Mouse (Mus musculus) heart, postnatal 4 days (tissue): Measurements from ENCODE around the gene Adcy5. TPM values are rescaled to one million over a fixed set of nuclear protein-coding genes. Genes with fewer than 3 reads are reported as not detected.
A peak's percentile ranks its signal among the peaks of the same experiment; 100 is the strongest.

ENCODE experiments used
- DNase-seq: peaks from one replicate; pipeline ENCODE4 v3.0.0; 2021
- total RNA-seq, 2 experiments: library from RNA; stranded (reverse); gene quantifications; 2 replicates each; pipeline ENCODE4 v1.2.3; 2021

The Adcy5 gene
- total RNA-seq, 2 experiments from 2014 or later: 65.2 to 65.7 TPM

GRCm38 (mm10) chr16:35208796-35209195 lies 54.1 kb downstream of the Adcy5 start:
- no peak for DNase-seq

GRCm38 (mm10) chr16:35209753-35210152 lies 55.1 kb downstream of the Adcy5 start:
- no peak for DNase-seq

- peak; percentile 67 for DNase-seq
Measured at GRCm38 (mm10) chr16:35215047-35215446, 60.4 kb downstream of the Adcy5 start.

GRCm38 (mm10) chr16:35215498-35215897 lies 60.8 kb downstream of the Adcy5 start:
- DNase-seq: peak; percentile 76

- DNase-seq: no peak
Measured at GRCm38 (mm10) chr16:35216826-35217491, 62.3 kb downstream of the Adcy5 start.

GRCm38 (mm10) chr16:35220412-35220811 lies 65.7 kb downstream of the Adcy5 start:
- DNase-seq: no peak

GRCm38 (mm10) chr16:35221581-35221980 lies 66.9 kb downstream of the Adcy5 start:
- DNase-seq: no peak

GRCm38 (mm10) chr16:35223930-35224329 lies 69.3 kb downstream of the Adcy5 start:
- peak; percentile 68 for DNase-seq

- DNase-seq: peak; percentile 58
Measured at GRCm38 (mm10) chr16:35224716-35225115, 70.0 kb downstream of the Adcy5 start.

- peak; percentile 60 for DNase-seq
Measured at GRCm38 (mm10) chr16:35229582-35229981, 74.9 kb downstream of the Adcy5 start.

- DNase-seq: no peak
Measured at GRCm38 (mm10) chr16:35232153-35232750, 77.6 kb downstream of the Adcy5 start.

GRCm38 (mm10) chr16:35233329-35233728 lies 78.7 kb downstream of the Adcy5 start:
- no peak for DNase-seq

GRCm38 (mm10) chr16:35237091-35237490 lies 82.4 kb downstream of the Adcy5 start:
- DNase-seq: no peak

- DNase-seq: no peak
Measured at GRCm38 (mm10) chr16:35239318-35239965, 84.8 kb downstream of the Adcy5 start.

GRCm38 (mm10) chr16:35239966-35240730 lies 85.5 kb downstream of the Adcy5 start:
- DNase-seq: no peak

GRCm38 (mm10) chr16:35247364-35247763 lies 92.7 kb downstream of the Adcy5 start:
- DNase-seq: no peak

GRCm38 (mm10) chr16:35248825-35249224 lies 94.1 kb downstream of the Adcy5 start:
- peak; percentile 63 for DNase-seq

GRCm38 (mm10) chr16:35249763-35250162 lies 95.1 kb downstream of the Adcy5 start:
- no peak for DNase-seq

- DNase-seq: no peak
Measured at GRCm38 (mm10) chr16:35251690-35252089, 97.0 kb downstream of the Adcy5 start.

GRCm38 (mm10) chr16:35252967-35253366 lies 98.3 kb downstream of the Adcy5 start:
- no peak for DNase-seq

GRCm38 (mm10) chr16:35255981-35256380 lies 101.3 kb downstream of the Adcy5 start:
- peak; percentile 64 for DNase-seq

GRCm38 (mm10) chr16:35270353-35270934 lies 115.8 kb downstream of the Adcy5 start:
- peak; percentile 91 for DNase-seq

GRCm38 (mm10) chr16:35270945-35271344 lies 116.3 kb downstream of the Adcy5 start:
- no peak for DNase-seq
